Mouse (Mus musculus): ENCODE measurements at regions not wholly inside any gene's neighbourhood (a gene's known extent, or its start where the extent isn't known, plus 50 kb on each side); places are given as distances from the start of the nearest gene placed in this dataset.
A peak's percentile ranks its signal among the peaks of the same experiment; 100 is the strongest.

DNA sequence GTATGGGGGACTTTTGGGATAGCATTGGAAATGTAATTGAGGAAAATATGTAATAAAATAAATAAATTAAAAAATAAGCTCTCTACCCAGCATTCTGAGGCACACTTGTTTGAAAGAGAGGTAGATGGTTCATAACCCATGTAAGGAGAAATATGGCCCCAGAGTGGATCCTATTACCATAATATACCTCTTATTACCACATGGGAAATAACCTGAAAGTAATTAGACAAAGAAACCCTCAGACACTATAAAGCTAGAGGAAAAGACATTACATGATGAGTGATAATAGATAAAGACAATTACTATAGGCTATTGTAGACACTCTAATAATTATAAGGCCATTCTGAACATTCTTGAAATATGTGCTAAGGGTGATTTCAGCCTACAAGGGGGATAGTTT is 2444.8 kb upstream of the Gm12353 start:
- DNase-seq: no peak

DNA sequence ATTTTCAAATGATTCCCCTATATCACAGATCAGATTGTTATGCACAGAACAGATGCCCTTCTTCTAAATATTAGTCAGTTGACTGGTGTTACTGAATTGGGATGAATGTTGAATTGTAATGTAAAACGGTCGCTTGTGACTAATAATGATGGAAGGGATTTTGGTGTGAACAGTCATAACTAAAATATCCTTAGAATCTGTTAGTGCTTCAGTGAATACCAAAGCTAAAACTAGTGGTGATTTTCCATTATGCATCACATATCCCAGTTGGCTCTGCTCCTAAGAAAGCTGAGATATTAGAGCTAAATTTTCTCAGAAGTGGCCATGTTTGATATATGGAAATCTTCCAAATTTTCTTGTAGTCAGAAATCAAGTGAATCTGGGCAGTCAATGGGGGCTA is 2441.7 kb upstream of the Gm12353 start:
- no peak for DNase-seq

DNA sequence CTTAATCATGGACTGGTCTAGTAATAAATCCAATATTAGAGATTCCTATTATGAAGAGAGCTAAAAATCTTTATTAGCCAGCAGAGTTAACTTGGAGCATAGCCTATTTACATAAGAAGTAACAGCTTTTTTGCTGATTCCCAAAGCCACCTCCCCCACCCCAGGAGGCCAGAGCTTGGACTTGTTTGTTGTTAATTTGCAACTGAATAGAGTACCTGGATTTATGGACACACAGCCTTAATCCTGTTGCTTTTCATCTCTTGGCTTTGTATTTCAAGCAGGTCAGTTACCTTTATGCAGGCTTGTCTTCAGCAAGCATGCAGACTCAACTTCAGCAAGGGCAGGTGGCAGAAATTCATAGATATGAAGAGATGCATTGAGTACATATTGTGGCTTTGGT is 2396.5 kb upstream of the Gm12353 start:
- DNase-seq: no peak

- DNase-seq: no peak
Observed at GRCm38 (mm10) chr4:17239853-17240252, 2365.4 kb upstream of the Gm12353 start.

DNA sequence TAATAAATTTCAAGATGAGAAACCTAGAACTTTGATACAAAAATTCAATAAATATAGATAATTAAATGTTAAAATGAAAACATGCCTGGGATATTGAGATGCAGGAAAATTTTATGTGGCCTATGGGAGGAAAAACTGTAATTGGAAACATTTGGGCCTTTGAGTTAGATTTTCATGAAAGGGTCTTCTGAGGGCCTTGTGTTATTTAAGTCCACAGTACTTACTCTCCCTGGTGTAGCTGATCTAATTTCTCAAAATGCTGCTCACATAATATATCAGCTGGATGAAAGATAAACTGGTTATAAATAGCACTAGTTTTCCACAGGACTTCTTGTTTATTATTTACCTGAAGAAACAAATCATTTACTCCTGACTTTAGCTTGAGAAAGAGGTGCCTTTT is 2364.9 kb upstream of the Gm12353 start:
- DNase-seq: no peak

DNA sequence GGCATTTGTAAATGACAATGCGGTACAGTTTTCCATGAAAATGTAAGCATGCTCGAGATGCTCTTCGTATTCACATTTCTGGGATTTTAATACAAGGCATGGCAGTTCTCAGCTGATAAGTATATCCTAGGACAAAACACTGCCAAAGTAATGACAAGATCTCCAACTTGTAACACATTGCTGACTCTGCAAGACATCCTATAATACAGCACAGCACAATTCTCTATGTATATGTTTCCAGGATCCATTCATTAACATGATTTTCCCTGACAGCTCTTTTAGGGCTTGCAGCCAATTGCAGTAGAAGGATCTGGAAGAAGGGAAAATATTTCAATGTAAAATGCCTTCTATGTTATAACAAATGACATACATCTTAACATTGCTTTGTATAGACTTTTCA is 2346.1 kb upstream of the Gm12353 start:
- no peak for DNase-seq

DNA sequence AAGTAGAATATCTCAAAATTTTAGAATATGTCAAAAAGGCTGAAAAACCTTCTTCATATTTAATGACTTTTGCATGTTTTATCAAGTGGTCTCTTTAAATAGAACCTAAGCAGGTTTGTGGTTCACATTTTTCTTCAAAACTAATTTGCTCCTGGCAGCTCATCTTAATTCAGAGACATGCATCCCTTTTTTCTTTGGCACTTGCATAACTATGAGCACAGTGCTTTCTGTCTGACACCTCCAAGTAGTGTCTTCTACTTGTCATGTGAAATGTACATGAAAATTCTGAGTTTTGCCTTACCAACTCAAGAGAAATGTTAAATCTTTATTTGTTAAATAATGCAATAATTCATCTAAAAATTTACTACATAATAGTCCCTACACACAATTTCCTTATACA is 2343.5 kb upstream of the Gm12353 start:
- no peak for DNase-seq

- DNase-seq: no peak
Observed at GRCm38 (mm10) chr4:17299131-17299530, 2306.1 kb upstream of the Gm12353 start.

DNA sequence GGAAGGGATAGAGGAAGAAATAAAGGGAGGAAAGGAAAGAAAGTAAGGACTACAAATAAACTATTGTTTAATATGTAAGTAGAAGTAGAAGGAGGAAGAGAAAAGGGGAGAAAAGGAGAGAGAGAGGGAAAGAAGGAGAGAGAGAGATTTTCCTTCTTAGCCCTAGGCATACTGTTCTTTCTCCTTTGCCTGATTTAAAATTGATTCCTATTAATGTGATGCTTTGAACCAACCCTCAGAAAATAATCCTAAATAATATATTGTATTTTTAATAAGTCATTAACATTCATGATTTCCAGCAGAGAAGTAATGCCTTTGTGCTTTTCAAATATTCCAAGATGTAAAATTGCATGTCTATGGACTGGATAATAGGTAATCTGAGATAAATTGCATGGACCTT is 2286.2 kb upstream of the Gm12353 start:
- DNase-seq: no peak

DNA sequence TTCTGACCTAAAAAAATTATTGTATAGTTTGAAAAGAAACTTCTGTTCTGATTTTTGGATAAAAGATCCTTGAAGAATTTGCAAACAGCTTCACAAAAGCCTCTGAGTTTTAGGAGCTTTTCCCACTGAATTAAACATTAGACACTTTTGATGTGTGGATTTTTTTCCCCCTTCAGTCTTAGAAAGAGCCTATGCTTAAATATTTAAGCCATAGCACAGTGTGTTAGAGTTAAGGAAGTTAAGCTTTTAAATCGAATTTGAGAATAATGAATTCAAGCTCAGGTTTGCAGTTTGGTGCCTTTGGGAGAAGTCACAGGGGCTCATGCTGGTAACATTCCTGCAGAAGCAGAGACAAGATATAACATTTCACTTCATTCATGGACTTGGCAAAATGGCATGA is 2257.2 kb upstream of the Gm12353 start:
- DNase-seq: no peak

DNA sequence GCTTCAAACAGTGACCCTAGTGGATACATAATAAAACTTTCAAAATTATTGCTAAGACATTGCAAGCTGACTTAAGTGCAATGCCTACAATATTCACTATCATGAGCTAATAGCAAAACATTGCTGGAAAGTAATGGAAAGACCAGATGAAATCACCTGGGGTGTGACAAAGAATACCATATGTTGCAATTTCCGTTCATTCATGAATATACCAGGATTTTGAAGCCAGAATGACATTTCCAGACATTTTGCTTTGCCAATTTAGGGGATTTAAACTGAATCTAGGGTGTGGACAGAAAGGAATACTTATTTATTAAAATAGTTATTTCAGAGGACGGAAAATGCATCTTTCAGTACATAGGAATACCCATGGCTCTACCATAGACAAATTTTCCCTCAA is 2244.5 kb upstream of the Gm12353 start:
- peak; percentile 6 to 14 for DNase-seq

Data from cerebellum, postnatal 10 days (tissue).